Mouse (Mus musculus): ENCODE results near the gene Pgrmc1. TPM values are rescaled to one million over a fixed set of nuclear protein-coding genes. Genes with fewer than 3 reads are reported as not detected.

The Pgrmc1 gene
- polyA plus RNA-seq (2017; shearing (Covaris generic)): 73.2 TPM

DNA sequence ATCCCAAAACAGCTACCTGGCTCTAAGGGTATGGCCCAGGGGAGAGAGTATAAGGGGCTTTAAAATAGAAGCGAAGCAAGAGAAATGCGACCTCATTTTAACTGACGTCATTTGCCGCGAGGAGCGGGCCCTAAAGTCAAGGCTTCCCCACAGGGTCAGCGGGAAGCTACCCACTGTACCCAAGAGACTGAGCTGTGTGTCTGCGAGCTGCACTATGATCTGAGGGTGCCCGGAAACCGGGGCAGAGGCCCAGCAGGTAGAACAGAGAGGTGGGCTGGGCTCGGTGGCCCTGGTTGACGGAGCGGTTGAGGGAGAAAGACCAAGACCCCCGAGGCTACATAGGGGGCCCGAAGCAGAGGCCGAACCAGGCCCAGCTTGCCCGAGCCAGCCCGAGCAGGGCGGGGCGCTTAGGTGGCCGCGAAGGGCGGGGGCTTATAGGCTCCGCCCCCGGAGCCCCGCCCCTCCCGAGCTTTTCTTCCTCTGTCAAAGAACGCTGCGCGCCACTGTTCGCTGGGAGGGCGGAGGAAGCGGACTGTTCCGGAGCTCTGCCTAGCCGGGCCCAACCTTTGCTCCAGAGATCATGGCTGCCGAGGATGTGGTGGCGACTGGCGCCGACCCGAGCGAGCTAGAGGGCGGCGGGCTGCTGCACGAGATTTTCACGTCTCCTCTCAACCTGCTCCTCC, at the start of gene Pgrmc1:
Pgrmc1 (plus strand) TSS at position 500 of the 683 bp plus-strand sequence.

DNA sequence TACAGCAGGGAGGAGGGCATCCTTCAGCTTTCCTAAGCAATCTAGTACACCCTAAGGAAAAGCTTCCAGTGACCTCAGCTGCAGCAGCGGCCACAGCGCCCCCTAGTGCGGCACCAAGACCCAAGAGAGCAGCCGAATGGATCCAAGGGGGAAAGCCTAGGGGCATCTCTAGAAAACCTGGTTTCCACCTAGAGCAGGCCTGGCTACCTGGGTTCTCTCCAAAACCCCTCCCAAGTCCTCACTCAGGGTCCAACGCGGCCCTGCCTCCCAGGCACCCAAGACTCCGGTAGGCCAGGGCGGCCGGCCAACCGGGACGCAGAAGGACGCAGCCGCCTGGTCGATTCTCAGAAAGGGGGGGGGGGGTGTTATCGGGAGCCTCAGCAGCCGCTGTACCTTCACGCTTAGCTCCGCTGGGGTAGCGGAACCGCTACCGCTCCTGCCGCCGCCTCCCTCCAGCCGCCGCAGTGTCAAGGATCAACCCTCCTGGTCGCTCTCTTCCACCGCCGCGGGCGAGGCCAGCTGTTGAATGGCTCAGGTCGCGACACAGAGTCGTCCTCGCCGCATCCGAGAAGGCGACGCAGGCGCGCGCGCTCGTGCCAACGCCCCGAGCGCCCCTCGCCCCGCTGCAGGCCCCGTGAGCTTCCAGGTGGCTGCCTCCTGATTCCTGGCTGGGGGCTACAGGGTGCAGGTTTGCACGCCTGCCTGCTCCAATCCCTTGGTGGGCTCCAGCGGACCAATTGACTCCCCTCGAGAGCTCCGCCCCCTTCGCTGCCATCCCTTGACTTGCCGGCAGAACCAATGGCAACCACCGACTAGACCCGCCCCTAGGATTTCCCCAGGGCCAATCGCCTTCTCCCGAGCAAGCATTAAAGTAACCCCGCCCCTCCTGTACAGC, 46.9 kb downstream of the Pgrmc1 start, which contains the start of gene Akap17b:
Akap17b (minus strand) TSS at position 739 of the 895 bp plus-strand sequence.

Other genes starting within 250 kb of the Pgrmc1 start
- not detected for gene Gm6268, start 196.9 kb upstream of the Pgrmc1 start, polyA plus RNA-seq (2017; shearing (Covaris generic))
- not detected for gene Gm14569, start 106.4 kb upstream of the Pgrmc1 start, polyA plus RNA-seq (2017; shearing (Covaris generic))
- 0.84 TPM for gene Akap17b, start 47.2 kb downstream of the Pgrmc1 start, polyA plus RNA-seq (2017; shearing (Covaris generic))
- gene Slc25a43, start 145.5 kb downstream of the Pgrmc1 start, polyA plus RNA-seq (2017; shearing (Covaris generic)): 0.53 TPM
- 823 TPM for gene Slc25a5, start 197.4 kb downstream of the Pgrmc1 start, polyA plus RNA-seq (2017; shearing (Covaris generic))

Data from CD4-positive, CD25-positive, alpha-beta regulatory T cell, adult 9 weeks (primary cell).